19 mouse cellular contexts compared by ENCODE assay signal in the genomic region with DNA sequence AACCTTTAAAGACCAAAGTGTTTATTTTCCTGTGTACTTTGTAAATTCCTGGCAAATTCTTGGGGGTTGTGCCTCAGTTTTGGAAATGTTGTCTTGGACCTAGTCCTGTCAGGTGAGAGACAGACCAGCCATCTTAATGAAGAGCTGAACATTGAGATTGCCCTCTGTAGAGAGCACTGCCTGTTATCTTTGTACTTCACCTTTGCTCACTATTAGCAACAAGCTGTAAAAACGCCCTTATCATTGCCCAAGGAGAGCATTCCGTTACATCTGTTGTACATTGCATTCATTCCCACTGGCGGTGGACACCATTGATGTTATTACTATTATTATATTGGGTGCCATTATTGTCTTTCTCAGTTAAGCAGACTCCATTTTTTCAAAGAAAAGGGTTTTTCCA. TPM values are rescaled to one million over a fixed set of nuclear protein-coding genes. Genes with fewer than 3 reads are reported as not detected.
"Had no signal": no experiment of that assay in that cellular context is flagged by ENCODE, and none has a peak within 500 bp of the region (broad histone marks: within the 10 kb centered on the region; RNA-seq: fewer than 3 reads in every experiment).

No protein-coding gene starts in this region.

- H3K9me3 ChIP-seq: midbrain, embryonic 12.5 days; neural tube, embryonic 13.5 days had no signal

- H3K9ac ChIP-seq: lung, embryonic 14.5 days; midbrain, embryonic 12.5 days; neural tube, embryonic 13.5 days had no signal

- H3K4me2 ChIP-seq: lung, embryonic 14.5 days; midbrain, embryonic 12.5 days; neural tube, embryonic 13.5 days had no signal

- DNase-seq: kidney, adult 2 months; kidney, postnatal 25 days; layer of hippocampus, postnatal 36 days; lung, embryonic 14.5 days; retina, postnatal 1 day; right cerebral cortex, postnatal 25 days; thymus, adult 2 months; thymus, postnatal 14 days; thymus, postnatal 4 days had no signal

- H3K4me3 ChIP-seq: left cerebral cortex, adult 2 months; midbrain, embryonic 12.5 days; myocyte; neural tube, embryonic 13.5 days had no signal

- H3K27me3 ChIP-seq: midbrain, embryonic 12.5 days; neural tube, embryonic 13.5 days had no signal

- H3K27ac ChIP-seq: kidney, postnatal 0 days; left cerebral cortex, adult 2 months; macrophage; midbrain, embryonic 12.5 days; neural tube, embryonic 13.5 days; stomach, postnatal 0 days had no signal

- H3K36me3 ChIP-seq: midbrain, embryonic 12.5 days; neural tube, embryonic 13.5 days had no signal

- ATAC-seq: lung, postnatal 0 days; midbrain, embryonic 16.5 days had no signal

- H3K4me1 ChIP-seq: midbrain, embryonic 12.5 days; neural tube, embryonic 13.5 days had no signal

RNA-seq across cellular contexts. Expression of a gene that starts 40.2 kb away (rescaled TPM):
- total RNA-seq: monocyte, adult 5-6 weeks had no signal
